Mouse (Mus musculus) heart, adult 9 months (tissue): Measurements from ENCODE around the gene Prr12.

Experiments used
- DNase-seq, 2 experiments: peaks; one replicate each; pipeline ENCODE4 v3.0.0; 2022; ENCODE audit warnings: low spot score in 2 of 2

Gene Prr12

DNA sequence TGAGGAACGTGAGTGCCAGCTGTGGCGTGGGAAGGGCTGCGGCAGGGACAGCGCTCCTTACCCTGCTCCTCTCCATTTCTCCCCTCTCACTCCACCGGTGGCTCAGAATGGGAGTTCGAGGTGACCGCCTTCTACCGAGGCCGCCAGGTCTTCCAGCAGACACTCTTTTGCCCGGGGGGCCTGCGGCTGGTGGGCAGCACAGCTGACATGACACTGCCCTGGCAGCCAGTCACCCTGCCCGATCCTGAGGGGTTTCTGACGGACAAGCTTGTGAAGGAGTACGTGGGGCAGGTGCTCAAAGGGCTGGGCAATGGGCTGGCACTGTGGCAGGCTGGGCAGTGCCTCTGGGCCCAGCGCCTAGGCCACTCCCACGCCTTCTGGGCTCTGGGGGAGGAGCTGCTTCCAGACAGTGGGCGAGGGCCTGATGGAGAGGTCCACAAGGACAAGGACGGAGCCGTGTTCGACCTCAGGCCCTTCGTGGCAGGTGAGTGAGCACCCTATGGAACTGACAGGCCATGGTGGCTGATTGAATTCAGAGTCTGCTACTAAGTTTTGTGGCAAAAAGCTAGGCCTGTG, 52.1 kb downstream of the Prr12 start:
- no peak for DNase-seq

- no peak for DNase-seq
Observed at GRCm38 (mm10) chr7:44999753-45000152, 52.9 kb downstream of the Prr12 start.

GRCm38 (mm10) chr7:44998501-44998955, 54.2 kb downstream of the Prr12 start, which contains the start of gene Bcl2l12:
Bcl2l12 (minus strand) TSS chr7:44998712.
- peak; percentile 44 to 52 for DNase-seq

- DNase-seq: no peak
Observed at GRCm38 (mm10) chr7:44997940-44998428, 54.7 kb downstream of the Prr12 start.

- DNase-seq: peak; percentile 96 to 98
Observed at GRCm38 (mm10) chr7:44997231-44997939, 55.3 kb downstream of the Prr12 start, which contains the start of gene Irf3. Irf3 (plus strand) TSS chr7:44997648.

DNA sequence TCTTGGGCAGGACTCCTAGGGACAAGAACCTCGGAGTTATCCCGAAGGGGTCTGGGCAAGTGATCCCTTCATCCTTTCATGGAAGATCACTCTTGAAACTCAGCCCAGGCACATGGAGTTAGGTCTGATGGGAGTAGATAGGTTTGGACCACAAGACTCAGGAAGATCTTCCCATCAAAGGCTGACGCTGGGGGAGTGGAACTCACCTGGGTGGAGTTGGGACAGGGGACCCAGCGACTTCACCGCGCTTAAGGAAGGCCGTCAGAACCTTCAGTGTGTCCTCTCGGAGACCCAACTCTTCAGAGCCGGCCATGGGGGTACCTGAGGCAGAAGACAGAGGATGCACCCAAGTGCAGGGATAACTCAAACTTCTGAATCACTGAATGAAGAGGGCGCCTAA, 56.0 kb downstream of the Prr12 start:
- DNase-seq: no peak

DNA sequence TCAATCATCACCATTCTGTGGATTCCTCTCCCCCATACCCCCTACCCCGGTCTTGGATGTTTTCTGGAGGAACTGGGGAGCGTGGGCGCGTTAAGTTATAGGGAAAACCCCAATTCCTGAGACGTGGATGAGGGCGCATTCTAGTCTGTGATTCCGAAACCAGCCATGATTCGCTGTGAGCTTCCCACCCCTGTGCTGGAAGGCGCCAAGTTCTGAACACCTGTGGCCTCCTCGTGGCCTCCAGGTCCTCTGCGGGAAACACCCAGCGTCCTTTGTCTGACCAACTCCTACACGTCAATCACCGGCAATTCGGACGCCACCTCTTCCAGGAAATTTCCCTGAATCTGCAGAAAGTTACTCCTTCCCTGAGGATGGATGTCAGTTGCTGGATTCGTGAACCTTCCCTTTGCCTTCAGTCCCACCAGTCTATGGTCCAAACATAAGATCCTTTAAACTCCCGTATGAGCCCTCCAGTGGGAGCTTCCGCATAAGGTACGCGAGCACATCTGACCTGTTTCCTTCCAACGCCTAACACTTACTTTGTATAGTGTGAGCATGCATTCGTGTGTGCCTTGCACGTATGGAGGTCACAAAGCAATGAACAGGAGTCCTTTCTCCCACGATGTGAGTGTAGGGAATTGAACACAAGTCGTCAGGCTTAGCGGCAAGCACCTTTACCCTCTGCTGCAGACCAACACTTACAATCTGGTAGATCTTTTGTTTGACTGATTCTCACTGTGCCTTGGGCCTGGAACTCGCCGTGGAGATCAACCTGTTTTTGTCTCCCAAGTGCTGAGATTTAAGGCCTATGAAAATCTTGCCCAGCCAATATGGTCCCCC, 65.6 kb downstream of the Prr12 start:
- no peak for DNase-seq

DNA sequence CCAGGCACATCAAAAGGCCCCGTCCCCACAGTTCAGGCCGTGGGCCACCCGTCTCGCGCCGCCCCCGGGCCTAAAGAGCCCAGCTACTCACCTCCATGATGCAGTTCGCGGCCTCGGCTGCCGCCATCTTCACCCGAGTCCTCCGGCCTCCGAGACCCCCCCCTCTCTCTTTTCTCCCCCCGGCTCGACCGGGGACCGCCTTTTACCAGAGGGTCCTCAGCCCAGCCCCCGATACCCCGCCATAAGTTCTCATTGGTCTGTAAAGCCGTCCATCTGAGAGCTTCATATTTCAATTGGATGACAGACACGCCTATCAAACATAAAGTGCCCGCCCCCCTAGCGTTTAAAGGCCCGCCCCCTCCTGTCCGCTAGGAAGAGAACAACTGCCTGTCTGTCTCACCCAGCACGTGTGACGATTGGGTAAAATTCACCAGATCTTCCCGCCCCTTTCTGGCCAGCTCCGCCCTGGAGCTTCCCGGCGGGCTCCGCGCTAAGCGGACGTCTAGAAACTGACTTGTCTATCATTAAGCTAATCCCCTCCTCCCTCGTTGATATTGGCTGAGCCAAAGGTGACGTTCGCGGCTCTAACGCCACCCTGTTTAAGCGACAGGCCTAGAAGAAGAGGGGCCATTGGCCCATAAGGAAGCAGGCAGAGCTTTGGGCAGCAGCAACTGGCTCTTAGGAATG, 66.3 kb downstream of the Prr12 start, which contains the start of gene Prmt1:
Gene Prmt1, minus strand, starts transcription at position 377 of the 687 bp plus-strand sequence.
- peak; percentile 99 to 100 for DNase-seq

DNA sequence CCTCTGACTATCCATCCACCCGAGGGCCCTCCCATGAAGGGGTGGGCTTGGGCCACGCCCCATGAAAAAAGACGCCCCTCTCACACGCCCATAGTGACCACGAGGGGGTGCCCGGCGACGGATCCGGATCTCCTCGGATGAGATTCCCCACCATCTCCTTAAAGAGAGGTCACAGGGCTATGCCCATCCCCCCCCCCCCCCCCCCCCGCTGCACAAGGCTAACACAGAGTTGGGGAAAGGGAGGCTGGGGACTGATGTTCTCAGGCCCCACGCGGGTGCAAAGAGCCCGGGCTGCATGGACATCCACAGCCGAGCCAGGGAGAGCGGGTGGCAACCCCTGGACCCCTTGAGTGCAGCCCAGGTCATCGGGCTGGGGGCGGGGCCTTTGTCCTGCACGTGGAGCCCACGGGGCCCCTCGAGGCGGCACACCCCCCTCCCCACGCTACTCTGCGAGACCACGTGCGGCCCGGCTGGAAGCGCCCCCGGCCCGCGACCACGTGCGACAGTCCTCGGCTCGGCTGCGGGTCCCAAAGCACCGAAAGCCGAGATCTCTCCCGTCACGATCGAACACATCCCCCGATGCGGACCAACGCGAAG, 67.0 kb downstream of the Prr12 start:
- peak; percentile 66 to 80 for DNase-seq

DNA sequence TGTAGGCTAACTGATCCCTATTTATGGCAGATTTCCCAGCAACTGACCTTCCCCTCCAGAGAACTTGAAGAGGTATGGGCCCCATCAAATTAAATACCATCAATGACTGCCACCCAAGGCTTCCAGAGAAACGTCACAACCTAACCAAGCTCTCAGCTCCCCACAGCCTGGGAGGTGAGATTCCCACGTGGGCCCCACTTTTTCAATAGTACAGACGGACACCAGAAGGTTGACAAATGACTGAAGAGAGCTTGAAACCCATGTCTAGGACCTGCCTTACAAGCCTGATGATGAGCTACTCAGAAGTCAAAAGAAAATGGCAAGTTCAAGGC, 67.9 kb downstream of the Prr12 start:
- no peak for DNase-seq

DNA sequence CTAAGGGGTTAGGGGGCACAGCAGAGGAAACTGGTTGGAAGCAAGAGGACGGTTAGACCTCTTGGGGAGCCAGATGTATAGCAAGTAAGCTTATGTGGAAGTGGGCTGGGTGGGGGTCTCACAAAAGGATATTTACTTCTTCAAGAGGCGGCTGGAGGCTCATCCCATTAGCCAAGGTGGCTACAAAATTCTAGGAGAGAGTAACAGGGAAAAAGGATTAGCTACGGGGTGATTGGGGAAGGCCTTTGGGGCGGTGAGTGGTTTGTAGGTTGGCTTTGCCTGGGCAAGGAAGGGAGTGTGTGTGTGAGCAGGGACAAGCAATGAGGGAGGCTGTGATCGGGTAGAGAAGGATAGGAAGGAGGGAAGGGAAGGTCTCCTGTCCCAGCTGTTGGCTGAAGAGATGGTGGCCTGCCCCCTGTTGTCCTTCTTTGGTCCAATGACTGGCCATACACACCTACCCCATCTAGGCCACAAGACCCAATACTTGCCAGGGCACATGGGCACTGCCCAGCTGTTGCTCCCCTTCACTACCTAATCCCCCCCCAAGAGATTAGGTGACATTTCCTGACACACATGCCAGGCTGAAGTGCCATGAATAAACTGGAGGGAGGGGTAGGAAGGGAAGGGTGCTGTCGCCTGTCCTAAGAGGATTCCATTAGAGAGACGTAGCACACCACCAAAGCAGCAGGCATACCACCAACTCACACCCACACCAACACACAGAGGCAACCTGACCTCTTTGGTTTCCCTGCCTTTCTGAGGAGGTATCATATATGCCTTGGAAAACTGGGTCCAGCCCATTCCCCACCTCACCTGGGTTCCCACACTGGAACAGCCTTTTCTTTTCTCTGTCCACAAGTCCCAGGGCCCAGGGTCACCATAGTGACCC, 68.5 kb downstream of the Prr12 start:
- no peak for DNase-seq

DNA sequence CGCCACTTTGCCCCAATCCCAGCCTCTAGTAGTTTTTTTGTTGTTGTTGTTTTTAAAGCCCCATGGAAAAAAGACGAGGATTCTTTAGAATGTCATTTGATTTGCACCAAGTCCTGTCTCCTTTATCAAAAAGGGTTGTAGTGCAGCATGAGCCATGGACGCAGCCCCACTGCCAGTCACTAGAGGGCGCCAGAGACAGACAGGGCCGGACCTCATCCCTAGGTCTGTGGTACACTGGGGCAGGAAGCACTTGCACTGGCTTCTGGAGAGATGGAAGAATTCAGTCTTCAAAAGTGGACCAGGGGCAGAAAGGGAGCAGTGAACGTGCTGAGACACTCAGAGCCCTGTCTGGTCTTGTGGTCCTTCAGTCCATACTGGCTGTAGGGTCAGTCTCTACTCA, 69.6 kb downstream of the Prr12 start:
- peak; percentile 71 to 83 for DNase-seq

- no peak for DNase-seq
Observed at GRCm38 (mm10) chr7:44981539-44981938, 71.1 kb downstream of the Prr12 start.

- DNase-seq: no peak
Observed at GRCm38 (mm10) chr7:44978300-44978699, 74.4 kb downstream of the Prr12 start.
